ENCODE assay signal across 9 mouse cellular contexts in genomic region chr2:30695771-30696456, GRCm38 (mm10).
DNase-seq lines count a peak whose midpoint lies in the region; ATAC-seq and TF ChIP-seq lines count a peak whose summit lies in the region.
"Had no signal": no experiment of that assay in that cellular context is flagged by ENCODE, and none has a peak within 500 bp of the region (broad histone marks: within the 10 kb centered on the region; RNA-seq: fewer than 3 reads in every experiment).

No protein-coding gene starts in this region.

- H3K27me3 ChIP-seq in liver, embryonic 11.5 days (replicated peaks; ENCODE audit: control insufficient read depth, insufficient read depth, low read length), result peaks cover 22% of the 10 kb centered on the region
- H3K27me3 ChIP-seq in liver, postnatal 0 days (ENCODE audit: insufficient read depth, low read length), result peaks cover 3% of the 10 kb centered on the region; the same call in 1 of the 2 replicates
- no peaks in the 10 kb centered on the region for H3K27me3 ChIP-seq in heart, embryonic 12.5 days (replicated peaks)
- H3K27me3 ChIP-seq in kidney, embryonic 14.5 days (ENCODE audit: control insufficient read depth, insufficient read depth, low read length), result no peaks in the 10 kb centered on the region
- no peaks in the 10 kb centered on the region for H3K27me3 ChIP-seq in neural tube, embryonic 15.5 days (replicated peaks)

- H3K4me2 ChIP-seq in liver, embryonic 11.5 days, result no peak overlapping the region
- H3K4me2 ChIP-seq in liver, postnatal 0 days (ENCODE audit: low read depth, low read length), result no peak overlapping the region
- H3K4me2 ChIP-seq in heart, embryonic 12.5 days, result no peak overlapping the region
- no peak overlapping the region for H3K4me2 ChIP-seq in kidney, embryonic 14.5 days (replicated peaks; ENCODE audit: low read depth, low read length)
- no peak overlapping the region for H3K4me2 ChIP-seq in neural tube, embryonic 15.5 days

- intact Hi-C loops in gastrocnemius, postnatal 14 days (cut with DNase I; ENCODE audit: low total_unique reads), result no loop called here

- no peaks in the 10 kb centered on the region for H3K36me3 ChIP-seq in liver, embryonic 11.5 days (ENCODE audit: control insufficient read depth, insufficient read depth, low read length)
- no peaks in the 10 kb centered on the region for H3K36me3 ChIP-seq in liver, postnatal 0 days (replicated peaks; ENCODE audit: insufficient read depth, low read length)
- H3K36me3 ChIP-seq in heart, embryonic 12.5 days, result no peaks in the 10 kb centered on the region
- no peaks in the 10 kb centered on the region for H3K36me3 ChIP-seq in kidney, embryonic 14.5 days (ENCODE audit: control insufficient read depth, insufficient read depth, low read length)
- no peaks in the 10 kb centered on the region for H3K36me3 ChIP-seq in neural tube, embryonic 15.5 days

- no peak for TF ChIP-seq CTCF in liver, postnatal 0 days (IDR thresholded peaks at IDR 0.05; ENCODE audit: low read depth)

- H3K9me3 ChIP-seq in liver, embryonic 11.5 days (ENCODE audit: control insufficient read depth, low read length), result no peaks in the 10 kb centered on the region
- no peaks in the 10 kb centered on the region for H3K9me3 ChIP-seq in liver, postnatal 0 days (ENCODE audit: low read length)
- no peaks in the 10 kb centered on the region for H3K9me3 ChIP-seq in heart, embryonic 12.5 days (replicated peaks)
- H3K9me3 ChIP-seq in kidney, embryonic 14.5 days (ENCODE audit: control insufficient read depth, low read length), result no peaks in the 10 kb centered on the region
- no peaks in the 10 kb centered on the region for H3K9me3 ChIP-seq in neural tube, embryonic 15.5 days (replicated peaks)

- H3K4me1 ChIP-seq in liver, embryonic 11.5 days (replicated peaks; ENCODE audit: control insufficient read depth, insufficient read depth, low read length), result peaks cover 37% of the 10 kb centered on the region
- peaks cover 33% of the 10 kb centered on the region for H3K4me1 ChIP-seq in liver, postnatal 0 days (ENCODE audit: insufficient read depth)
- peaks cover 82% of the 10 kb centered on the region for H3K4me1 ChIP-seq in heart, embryonic 12.5 days (replicated peaks)
- H3K4me1 ChIP-seq in kidney, embryonic 14.5 days (ENCODE audit: control insufficient read depth, insufficient read depth, low read length), result peaks cover 37% of the 10 kb centered on the region
- H3K4me1 ChIP-seq in neural tube, embryonic 15.5 days, result peaks cover 61% of the 10 kb centered on the region

- 0 out of 2 replicates have a peak overlapping the region, but pooled peaks have one; percentile 6 for H3K9ac ChIP-seq in liver, embryonic 11.5 days (ENCODE audit: low read depth, low read length)
- no peak overlapping the region for H3K9ac ChIP-seq in liver, postnatal 0 days (replicated peaks)
- H3K9ac ChIP-seq in heart, embryonic 12.5 days, result peak overlapping the region; percentile 34
- no peak overlapping the region; the same call in 1 of the 2 replicates for H3K9ac ChIP-seq in kidney, embryonic 14.5 days (ENCODE audit: low read depth, low read length)
- H3K9ac ChIP-seq in neural tube, embryonic 15.5 days (replicated peaks), result no peak overlapping the region

- H3K27ac ChIP-seq in liver, embryonic 11.5 days (ENCODE audit: low read depth, low read length), result peak overlapping the region; percentile 40; the same call in 1 of the 2 replicates
- H3K27ac ChIP-seq in liver, postnatal 0 days (ENCODE audit: low read depth), result no peak overlapping the region
- peak overlapping the region; percentile 75 for H3K27ac ChIP-seq in heart, embryonic 12.5 days (ENCODE audit: poor library complexity, severe bottlenecking)
- peak overlapping the region; percentile 8; the same call in 1 of the 2 replicates for H3K27ac ChIP-seq in kidney, embryonic 14.5 days (ENCODE audit: low read depth, low read length)
- peak overlapping the region; percentile 75 for H3K27ac ChIP-seq in neural tube, embryonic 15.5 days (replicated peaks)

- 60% methylated on average over 11 of the region's 11 CpGs for WGBS in liver, embryonic 11.5 days
- WGBS in liver, postnatal 0 days (ENCODE audit: insufficient replicate concordance), result 71% methylated on average over 11 of the region's 11 CpGs
- WGBS in heart, embryonic 12.5 days, result 17% methylated on average over 11 of the region's 11 CpGs
- WGBS in kidney, embryonic 14.5 days, result 67% methylated on average over 11 of the region's 11 CpGs
- WGBS in neural tube, embryonic 15.5 days, result 65% methylated on average over 11 of the region's 11 CpGs

- no peak for ATAC-seq in liver, embryonic 11.5 days (replicated peaks; ENCODE audit: low FRiP score)
- no peak for ATAC-seq in liver, postnatal 0 days
- ATAC-seq in heart, embryonic 12.5 days (ENCODE audit: insufficient number of reproducible peaks, low FRiP score), result no peak
- no peak for ATAC-seq in kidney, embryonic 14.5 days (ENCODE audit: low FRiP score, low TSS enrichment)
- no peak for ATAC-seq in neural tube, embryonic 15.5 days (ENCODE audit: low FRiP score)

- TF ChIP-seq EP300 in liver, postnatal 0 days (IDR thresholded peaks at IDR 0.05; ENCODE audit: low read depth), result no peak

- DNase-seq in liver, embryonic 11.5 days (ENCODE audit: low spot score), result no peak
- DNase-seq in liver, postnatal 0 days, result no peak
- DNase-seq in ovary, adult 18-20 months (ENCODE audit: low spot score), result no peak
- no peak for DNase-seq in adrenal gland, adult 18-20 months (ENCODE audit: low spot score in 2 of 2)
- no peak for DNase-seq in gastrocnemius, postnatal 14 days
- DNase-seq: embryo, embryonic 11 days had no signal

- no peak overlapping the region for H3K4me3 ChIP-seq in liver, embryonic 11.5 days (ENCODE audit: low read depth, low read length)
- no peak overlapping the region for H3K4me3 ChIP-seq in liver, postnatal 0 days (ENCODE audit: low read depth, low read length)
- H3K4me3 ChIP-seq in heart, embryonic 12.5 days, result no peak overlapping the region
- no peak overlapping the region for H3K4me3 ChIP-seq in kidney, embryonic 14.5 days (ENCODE audit: low read length)
- H3K4me3 ChIP-seq in neural tube, embryonic 15.5 days (replicated peaks), result no peak overlapping the region

Comparison
In these comparisons a context has a peak if more than half of its experiments do, and no peak if none do; other contexts are left out.
1. H3K9ac ChIP-seq: peak in liver, embryonic 11.5 days (single experiment) and heart, embryonic 12.5 days (single experiment); none in liver, postnatal 0 days (single experiment), kidney, embryonic 14.5 days (single experiment) and neural tube, embryonic 15.5 days (single experiment).